Mouse (Mus musculus) layer of hippocampus, adult 9-11 months (tissue): ENCODE data around the gene Timm50.
A peak's percentile ranks its signal among the peaks of the same experiment; 100 is the strongest.

Experiments
- DNase-seq: peaks from one replicate; pipeline ENCODE4 v3.0.0; 2022

Gene Timm50

DNA sequence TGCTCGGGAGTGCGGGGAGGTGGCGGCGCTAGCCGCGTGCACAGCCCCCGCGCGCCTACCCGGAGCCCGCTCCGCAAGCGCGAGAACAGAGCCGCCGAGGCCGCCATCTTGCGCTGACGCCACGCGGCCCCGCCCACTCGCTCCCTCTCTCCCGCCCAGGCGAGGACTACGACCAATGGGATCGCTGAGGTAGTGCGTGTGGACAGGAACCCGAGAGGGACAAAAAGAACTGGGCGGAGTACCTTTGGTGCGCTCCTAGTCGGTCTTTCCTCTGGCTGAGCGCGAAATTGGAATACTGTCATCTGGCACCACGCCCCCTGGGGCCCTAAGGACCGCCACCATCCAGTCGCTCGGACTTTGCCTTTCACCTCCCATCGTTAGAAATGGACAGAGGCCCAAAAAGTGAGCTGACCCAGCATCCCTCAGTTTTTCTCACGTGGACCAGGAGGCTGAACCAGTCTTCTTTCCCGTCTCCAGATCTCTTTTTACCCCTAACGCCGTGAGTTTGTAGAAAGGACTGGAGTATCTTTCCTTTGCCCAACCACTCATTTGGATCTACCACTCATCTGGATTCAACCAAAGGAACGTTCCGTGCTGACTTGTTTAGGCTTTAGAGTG is at the start of gene Timm50:
Timm50 (minus strand) TSS at position 147 of the 618 bp plus-strand sequence.
- DNase-seq = peak; percentile 97

- no peak for DNase-seq
Observed at GRCm38 (mm10) chr7:28360291-28360690, 48.4 kb upstream of the Timm50 start.

- no peak for DNase-seq
Observed at GRCm38 (mm10) chr7:28359854-28360253, 48.0 kb upstream of the Timm50 start.

- no peak for DNase-seq
Observed at GRCm38 (mm10) chr7:28358431-28358830, 46.6 kb upstream of the Timm50 start.

GRCm38 (mm10) chr7:28357984-28358383 is 46.1 kb upstream of the Timm50 start:
- no peak for DNase-seq

GRCm38 (mm10) chr7:28356981-28357380 is 45.1 kb upstream of the Timm50 start:
- no peak for DNase-seq

- no peak for DNase-seq
Observed at GRCm38 (mm10) chr7:28355221-28355620, 43.3 kb upstream of the Timm50 start.

GRCm38 (mm10) chr7:28354596-28354995 is 42.7 kb upstream of the Timm50 start:
- DNase-seq = no peak

DNA sequence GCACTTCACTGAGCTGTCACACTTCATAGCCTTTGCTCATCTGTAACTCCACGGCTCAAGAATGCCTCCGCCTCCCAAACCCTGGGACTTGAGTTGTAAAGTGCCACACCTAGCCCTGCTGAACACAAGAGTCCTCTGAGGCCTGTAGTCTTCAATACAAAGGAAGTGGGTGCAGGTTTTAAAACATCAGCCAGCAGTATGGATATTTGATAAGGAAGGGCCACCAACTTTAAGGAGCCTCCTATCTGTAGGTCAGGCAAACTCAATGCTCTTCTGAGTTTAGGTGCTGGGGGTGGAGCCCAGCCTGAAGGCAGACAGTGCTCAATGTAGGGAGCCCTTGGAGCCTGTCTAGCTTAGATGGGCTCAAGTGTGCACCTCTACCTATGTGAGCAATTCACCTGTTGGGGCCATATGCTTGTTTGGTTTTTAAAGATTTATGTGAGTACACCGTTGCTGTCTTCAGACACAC is 42.3 kb upstream of the Timm50 start:
- no peak for DNase-seq

- no peak for DNase-seq
Observed at GRCm38 (mm10) chr7:28353267-28353666, 41.4 kb upstream of the Timm50 start.

DNA sequence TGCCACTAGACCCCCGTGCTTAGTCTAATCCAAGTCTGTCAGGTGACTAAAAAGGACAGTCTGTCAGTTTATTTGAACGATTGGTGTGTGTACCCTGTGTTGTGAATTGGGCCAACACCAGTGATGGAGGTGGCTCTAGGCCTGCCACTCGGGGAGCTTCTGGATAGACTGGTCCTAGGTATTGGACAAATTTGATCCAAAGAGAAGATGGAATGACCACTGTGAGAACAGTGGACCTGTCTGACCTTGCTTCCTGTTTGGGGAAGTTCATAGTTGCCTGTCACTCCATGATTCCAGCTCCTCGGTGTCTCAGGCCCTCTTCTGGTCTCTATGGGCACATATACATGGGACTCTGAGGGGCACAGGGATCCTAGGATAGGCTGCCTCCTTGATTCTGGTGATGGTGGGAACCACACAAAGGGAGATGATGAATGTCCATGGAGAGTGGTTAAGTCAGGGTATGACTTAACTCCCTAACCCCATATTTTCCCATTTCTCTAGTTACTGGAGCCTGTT is 39.9 kb upstream of the Timm50 start:
- no peak for DNase-seq

DNA sequence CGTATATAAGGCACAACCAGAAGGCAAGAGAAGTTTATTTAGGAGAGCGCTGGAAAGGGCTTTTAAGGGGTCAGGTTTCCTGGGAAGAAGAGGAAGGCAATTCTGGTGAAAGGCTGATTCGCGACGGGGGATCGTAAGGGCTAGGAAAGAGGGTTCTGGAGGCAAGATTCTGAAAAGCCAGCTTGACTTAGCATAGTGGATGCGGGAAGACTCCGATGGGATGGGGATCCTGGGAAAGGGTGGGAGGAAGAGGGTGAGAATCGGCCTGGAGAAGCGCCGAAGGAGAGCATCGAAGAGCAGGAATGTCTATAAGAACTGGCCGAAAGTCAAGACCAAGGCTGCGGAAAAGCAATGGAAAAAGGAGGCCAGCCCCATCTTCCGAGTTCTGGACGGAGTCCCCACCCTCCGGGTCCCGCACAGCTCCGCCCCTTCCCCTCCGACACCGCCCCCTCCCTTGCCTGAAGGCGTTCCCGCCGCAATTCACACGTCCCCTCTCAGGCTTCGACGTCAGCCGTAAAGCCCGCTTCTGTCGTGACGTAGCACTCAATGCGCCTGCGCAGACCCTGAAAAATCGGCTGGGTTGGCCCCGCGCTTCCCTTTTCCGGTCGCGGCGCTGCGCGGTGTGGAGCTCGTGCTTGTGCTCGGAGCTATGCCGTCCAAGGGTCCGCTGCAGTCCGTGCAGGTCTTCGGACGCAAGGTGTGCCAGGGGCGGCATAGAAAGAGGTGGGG is 38.4 kb upstream of the Timm50 start, which contains the start of gene Rps16:
Rps16 (plus strand) TSS at position 498 of the 729 bp plus-strand sequence.
- DNase-seq = peak; percentile 96

- DNase-seq = no peak
Observed at GRCm38 (mm10) chr7:28348601-28349000, 36.7 kb upstream of the Timm50 start.

GRCm38 (mm10) chr7:28347746-28348145 is 35.9 kb upstream of the Timm50 start:
- no peak for DNase-seq

GRCm38 (mm10) chr7:28344637-28345036 is 32.8 kb upstream of the Timm50 start:
- no peak for DNase-seq

- DNase-seq = no peak
Observed at GRCm38 (mm10) chr7:28341381-28341780, 29.5 kb upstream of the Timm50 start.

DNA sequence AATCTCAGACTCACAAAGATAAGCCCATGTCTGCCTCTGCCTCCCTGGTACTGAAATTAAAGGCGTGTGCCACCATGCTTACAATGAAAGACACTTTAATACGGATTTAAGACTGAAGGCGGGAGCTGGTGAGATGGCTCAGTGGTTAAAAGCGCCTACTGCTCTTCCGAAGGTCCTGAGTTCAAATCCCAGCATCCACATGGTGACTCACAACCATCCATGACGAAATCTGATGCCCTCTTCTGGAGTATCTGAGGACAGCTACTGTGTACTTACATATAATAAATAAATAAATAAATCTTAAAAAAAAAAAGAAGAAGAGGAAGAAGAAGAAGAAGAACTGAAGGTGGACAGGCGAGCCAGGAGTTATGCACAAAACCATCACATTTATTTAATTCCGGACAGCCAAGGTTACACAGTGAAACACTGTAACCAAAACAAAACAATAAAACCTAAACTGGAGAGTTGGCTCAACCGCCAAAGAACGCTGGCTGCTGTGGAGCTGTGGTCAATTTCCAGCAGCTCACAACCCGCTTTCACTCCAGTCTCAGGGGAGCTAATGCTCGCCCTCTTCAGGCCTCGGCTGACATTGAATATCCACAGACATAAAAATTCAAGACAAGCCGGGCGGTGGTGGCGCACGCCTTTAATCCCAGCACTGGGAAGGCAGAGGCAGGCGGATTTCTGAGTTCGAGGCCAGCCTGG is 27.5 kb upstream of the Timm50 start:
- peak; percentile 42 for DNase-seq

DNA sequence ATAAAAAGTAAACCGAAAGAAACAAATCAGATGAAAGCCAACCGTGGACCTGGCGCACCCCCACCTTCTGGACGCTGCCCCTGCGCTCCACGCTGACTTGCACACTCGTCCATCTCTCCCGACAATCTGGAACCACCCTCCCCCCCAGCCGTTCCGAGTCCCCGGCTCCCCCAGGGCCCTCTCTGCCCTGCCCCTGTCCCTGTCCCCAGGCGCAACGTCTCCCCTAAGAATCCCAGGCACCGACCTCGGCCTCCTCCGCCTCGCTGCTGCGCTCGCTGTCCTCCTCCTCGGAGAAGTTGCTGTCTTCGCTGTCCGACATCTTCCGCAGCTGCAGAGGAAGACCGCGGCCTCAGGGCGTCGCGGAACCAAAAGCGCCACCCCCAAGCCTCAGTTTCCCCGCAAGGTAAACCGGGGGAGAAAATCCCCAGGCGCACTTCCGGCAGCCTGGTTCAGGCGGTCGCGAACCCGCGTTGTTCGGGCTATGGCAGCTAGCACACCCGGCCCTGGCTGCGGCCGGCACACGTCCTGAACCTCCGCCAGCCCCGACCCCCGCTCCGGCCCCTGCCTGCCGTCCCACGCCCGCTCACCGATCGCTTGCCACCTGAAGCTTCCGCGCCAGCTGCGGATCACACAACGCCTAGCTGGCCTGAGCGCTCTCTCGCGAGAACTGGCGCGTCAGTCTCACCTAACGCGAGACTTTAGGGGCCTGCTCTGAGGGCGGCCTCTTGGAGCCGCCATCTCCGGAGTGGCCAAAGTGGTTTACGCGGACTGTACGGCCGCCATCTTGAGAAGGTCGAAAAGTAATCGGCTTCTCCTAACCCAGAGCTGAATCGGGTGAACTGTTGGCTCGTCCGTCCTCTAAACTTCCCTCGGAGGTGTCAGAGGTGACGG is 26.5 kb upstream of the Timm50 start, which contains the start of gene Supt5:
Supt5 (minus strand) TSS at position 639 of the 891 bp plus-strand sequence.
- peak; percentile 98 for DNase-seq

- DNase-seq = no peak
Observed at GRCm38 (mm10) chr7:28335471-28335870, 23.6 kb upstream of the Timm50 start.

DNA sequence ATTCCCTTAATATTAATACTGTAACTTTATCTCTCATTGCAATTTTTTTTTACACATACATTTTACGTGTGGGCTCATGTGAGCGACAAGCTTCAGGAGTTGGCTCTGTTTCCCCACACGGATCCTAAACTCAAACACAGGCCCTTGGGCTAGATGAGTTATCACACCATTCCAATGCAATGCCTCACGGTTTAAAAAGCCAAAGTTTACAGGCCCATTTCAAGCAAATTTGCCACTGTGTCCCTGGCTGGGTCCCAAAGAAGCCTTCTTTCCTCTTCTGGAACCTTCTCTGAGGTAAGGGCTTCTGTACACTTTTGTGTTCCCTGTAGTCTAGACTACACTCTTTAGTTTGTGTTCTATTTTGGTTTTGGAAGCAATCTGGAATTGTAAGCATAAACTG is 22.7 kb upstream of the Timm50 start:
- DNase-seq = no peak

DNA sequence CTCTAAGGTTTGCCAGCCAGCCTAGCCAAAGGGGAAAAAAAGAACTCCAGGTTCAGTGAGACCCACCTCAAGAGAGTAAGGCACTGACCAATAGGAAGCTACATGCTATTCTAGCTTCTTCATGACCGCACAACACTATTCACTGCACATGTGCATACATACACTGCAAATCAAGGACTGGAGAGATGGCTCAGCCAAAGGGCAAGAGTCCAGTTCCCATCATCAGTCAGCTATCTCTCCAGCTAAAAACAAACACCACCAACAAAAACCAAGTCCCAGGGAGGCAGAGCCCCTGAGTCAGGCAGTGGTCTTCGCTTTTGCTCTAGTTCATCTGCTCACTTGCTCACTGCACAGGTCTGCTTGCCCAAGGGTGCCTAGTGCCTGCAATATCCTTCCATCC is 16.4 kb upstream of the Timm50 start:
- DNase-seq = no peak

GRCm38 (mm10) chr7:28326457-28326856 is 14.6 kb upstream of the Timm50 start:
- no peak for DNase-seq
